Mouse (Mus musculus) cerebellum, postnatal 14 days (tissue): ENCODE measurements around the gene Eif4g1.

Experiments used
- DNase-seq, 2 experiments: peaks; one replicate each; pipeline ENCODE4 v3.0.0; 2021; ENCODE audit warnings: mixed read lengths in 2 of 2

Gene Eif4g1

DNA sequence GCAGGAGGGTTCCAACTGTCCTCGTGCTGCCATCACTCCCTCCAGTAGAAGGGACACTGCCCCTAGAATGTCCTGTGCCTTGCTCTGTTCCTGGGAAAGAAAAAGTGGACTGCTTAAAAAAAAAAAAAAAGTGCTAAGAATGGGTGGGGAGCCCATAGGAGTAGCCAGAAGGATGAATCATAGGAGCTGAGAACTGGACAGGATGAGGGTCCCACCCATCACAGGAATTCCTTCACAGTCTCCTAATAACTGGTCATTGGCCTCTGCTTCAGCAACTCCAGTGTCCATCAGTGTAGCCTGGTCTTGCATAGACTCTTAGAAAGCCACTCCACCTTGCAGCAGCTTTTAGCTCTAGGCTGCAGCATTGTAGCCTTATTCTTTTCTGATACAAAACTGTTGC, 58.3 kb downstream of the Eif4g1 start:
- DNase-seq = no peak

GRCm38 (mm10) chr16:20730293-20730711, 62.2 kb downstream of the Eif4g1 start:
- DNase-seq = no peak

GRCm38 (mm10) chr16:20731688-20732087, 63.6 kb downstream of the Eif4g1 start:
- peak in 1 of 2 experiments; percentile 19 for DNase-seq

DNA sequence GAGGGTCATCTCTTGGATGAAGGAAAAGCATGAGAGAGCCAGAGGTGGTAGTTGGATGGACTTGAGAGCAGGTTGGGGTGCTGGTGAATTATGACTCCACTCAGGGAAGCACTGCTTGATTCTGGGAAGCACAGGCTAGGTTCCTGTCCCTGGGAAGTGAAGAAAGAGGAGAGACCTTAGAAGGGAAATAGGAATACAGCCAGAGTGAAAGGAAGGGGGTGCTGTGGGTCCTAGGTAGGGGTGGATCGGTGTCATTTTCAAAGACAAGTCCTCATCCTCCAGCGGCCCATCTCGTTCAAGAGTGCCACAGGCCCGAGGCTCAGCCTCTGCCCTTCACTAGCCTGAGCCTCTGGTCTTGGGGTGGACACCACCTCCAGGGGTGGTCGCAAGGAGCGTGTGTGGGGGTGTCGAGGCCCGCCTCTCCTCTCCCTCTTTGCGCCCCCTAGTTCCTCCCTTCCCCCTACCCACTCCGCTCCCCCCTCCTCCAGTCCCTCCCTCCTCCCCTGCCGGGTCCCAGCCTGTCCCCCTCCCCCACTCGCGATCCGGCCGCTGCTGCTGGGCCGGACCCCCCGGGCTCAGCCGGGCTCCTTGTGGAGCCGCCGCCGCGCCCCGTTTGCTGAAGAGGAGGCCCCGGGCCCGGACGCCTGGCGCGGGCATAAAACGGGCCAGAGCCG, 64.3 kb downstream of the Eif4g1 start:
- DNase-seq = peak in 1 of 2 experiments; percentile 77

- DNase-seq = peak; percentile 78 to 83
These were observed 65.0 kb downstream of the Eif4g1 start, which contains the start of gene Chrd for GRCm38 (mm10) chr16:20732925-20733730. Gene Chrd (plus strand): TSS chr16:20733127.

DNA sequence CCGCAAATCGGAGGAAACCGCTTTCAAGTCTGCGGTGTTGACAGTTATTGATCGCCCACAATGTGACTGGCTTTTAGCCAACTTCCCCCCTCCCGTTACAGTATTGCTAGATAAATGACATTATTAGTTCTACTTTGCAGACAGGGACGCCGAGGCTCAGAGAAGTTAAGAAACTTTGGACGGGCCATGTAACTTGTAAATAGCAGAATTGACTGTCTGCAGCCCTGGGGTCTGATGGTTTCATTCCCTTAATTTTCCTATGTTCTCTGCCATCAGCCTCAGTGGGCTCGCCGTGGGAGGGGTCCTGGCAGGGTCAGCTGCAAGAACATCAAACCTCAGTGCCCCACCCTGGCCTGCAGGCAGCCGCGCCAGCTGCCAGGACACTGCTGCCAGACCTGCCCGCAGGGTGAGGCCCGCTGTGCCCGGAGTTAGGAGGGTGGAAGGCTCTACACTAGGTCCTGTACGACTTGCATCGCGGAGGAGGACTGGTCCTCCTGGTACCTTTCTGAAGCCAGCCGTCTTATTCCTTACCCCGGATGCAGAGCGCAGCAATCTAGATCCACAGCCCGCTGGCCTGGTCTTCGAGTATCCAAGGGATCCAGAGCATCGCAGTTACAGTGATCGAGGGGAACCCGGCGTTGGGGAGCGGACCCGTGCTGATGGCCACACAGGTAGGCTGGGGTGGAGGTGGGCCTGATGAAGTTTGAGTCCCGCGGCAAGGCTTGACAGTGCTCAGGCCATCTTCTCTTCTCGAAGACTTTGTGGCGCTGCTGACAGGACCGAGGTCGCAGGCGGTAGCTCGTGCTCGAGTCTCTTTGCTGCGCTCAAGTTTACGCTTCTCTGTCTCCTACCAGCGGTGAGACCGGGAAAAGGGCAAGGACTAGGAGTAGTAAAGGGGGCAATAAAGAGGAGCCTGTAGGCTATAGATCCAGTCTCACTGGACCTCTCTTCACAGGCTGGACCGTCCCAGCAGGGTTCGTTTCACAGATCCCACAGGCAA, 65.9 kb downstream of the Eif4g1 start, which contains the start of gene Thpo:
TSS of gene Thpo (minus strand) at position 781 of the 1,000 bp plus-strand sequence.
- peak; percentile 55 to 57 for DNase-seq

- DNase-seq = peak in 1 of 2 experiments; percentile 43
These were observed 67.5 kb downstream of the Eif4g1 start for GRCm38 (mm10) chr16:20735651-20736050.

DNA sequence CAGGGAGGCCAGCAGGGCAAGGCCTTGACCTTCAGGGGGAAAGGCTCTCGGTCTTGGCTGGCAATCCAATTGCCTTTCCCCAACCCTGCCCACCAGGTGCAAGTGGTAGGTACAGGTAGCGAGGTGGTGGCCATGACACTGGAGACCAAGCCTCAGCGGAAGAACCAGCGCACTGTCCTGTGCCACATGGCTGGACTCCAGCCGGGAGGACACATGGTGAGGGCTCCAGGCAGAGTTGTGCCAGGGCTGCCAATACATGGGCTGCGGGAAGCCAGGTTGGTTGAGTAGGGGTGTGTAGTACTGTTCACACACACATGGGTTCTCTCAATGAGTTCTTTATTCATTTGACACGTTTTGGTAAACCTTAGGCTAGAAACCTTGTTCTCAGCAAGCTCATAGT, 68.1 kb downstream of the Eif4g1 start:
- DNase-seq = no peak

DNA sequence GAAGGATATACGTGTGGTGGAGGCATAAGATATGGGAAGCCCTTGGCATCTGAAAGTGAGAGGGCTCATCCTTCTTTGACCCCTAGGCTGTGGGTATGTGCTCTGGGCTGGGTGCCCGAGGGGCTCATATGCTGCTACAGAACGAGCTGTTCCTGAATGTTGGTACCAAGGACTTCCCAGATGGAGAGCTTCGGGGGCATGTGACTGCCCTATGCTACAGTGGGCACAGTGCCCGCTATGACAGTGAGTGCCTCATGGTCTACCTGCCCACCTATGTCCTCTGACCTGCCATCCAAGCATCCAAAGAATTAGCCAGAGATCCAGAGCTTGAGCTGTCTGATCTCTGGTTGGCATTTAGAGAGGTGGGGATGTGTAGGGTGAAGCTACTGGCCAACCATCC, 68.7 kb downstream of the Eif4g1 start:
- DNase-seq = peak in 1 of 2 experiments; percentile 57

GRCm38 (mm10) chr16:20739845-20740244, 71.7 kb downstream of the Eif4g1 start:
- no peak for DNase-seq
